Mouse (Mus musculus): ENCODE results near the gene Ulk1.

GRCm38 (mm10) chr5:110797696-110798095 lies 12.2 kb downstream of the Ulk1 start:
- TF ChIP-seq CTCF (IDR thresholded peaks at IDR 0.05; ENCODE audit: low read depth) (no peak), EP300 (IDR thresholded peaks at IDR 0.05; ENCODE audit: low read depth) (no peak)
